Mouse (Mus musculus) lung, postnatal 14 days (tissue): ENCODE results near the gene Gm11114.

Experiments
- DNase-seq: peaks from one replicate; pipeline ENCODE4 v3.0.0; 2021

The Gm11114 gene

GRCm38 (mm10) chr9:85312473-85312872 lies at the start of gene Gm11114:
Gm11114 (plus strand) TSS chr9:85312773.
- no peak for DNase-seq

GRCm38 (mm10) chr9:85266847-85267246 lies 45.7 kb upstream of the Gm11114 start:
- DNase-seq = no peak

GRCm38 (mm10) chr9:85274114-85274513 lies 38.5 kb upstream of the Gm11114 start:
- no peak for DNase-seq

- no peak for DNase-seq
Measured at GRCm38 (mm10) chr9:85302849-85303248, 9.7 kb upstream of the Gm11114 start.

- DNase-seq = no peak
Measured at GRCm38 (mm10) chr9:85303378-85303777, 9.2 kb upstream of the Gm11114 start.

- no peak for DNase-seq
Measured at GRCm38 (mm10) chr9:85316122-85316521, 3.5 kb downstream of the Gm11114 start.

GRCm38 (mm10) chr9:85320167-85320951 lies 7.8 kb downstream of the Gm11114 start:
- DNase-seq = no peak

- no peak for DNase-seq
Measured at GRCm38 (mm10) chr9:85324158-85324875, 11.7 kb downstream of the Gm11114 start.

GRCm38 (mm10) chr9:85325201-85325868 lies 12.8 kb downstream of the Gm11114 start:
- no peak for DNase-seq

- peak; percentile 64 for DNase-seq
Measured at GRCm38 (mm10) chr9:85326292-85327241, 14.0 kb downstream of the Gm11114 start.

GRCm38 (mm10) chr9:85327242-85328211 lies 15.0 kb downstream of the Gm11114 start, which contains the start of gene Tent5a:
Tent5a (minus strand) TSS chr9:85327348.
- peak; percentile 82 for DNase-seq

GRCm38 (mm10) chr9:85328259-85328658 lies 15.7 kb downstream of the Gm11114 start:
- peak; percentile 92 for DNase-seq

GRCm38 (mm10) chr9:85331521-85331920 lies 18.9 kb downstream of the Gm11114 start:
- DNase-seq = no peak

GRCm38 (mm10) chr9:85336046-85336445 lies 23.5 kb downstream of the Gm11114 start:
- no peak for DNase-seq

- no peak for DNase-seq
Measured at GRCm38 (mm10) chr9:85340303-85340702, 27.7 kb downstream of the Gm11114 start.

- peak; percentile 16 for DNase-seq
Measured at GRCm38 (mm10) chr9:85342892-85343785, 30.6 kb downstream of the Gm11114 start.

- no peak for DNase-seq
Measured at GRCm38 (mm10) chr9:85347823-85348523, 35.4 kb downstream of the Gm11114 start.

GRCm38 (mm10) chr9:85355559-85355958 lies 43.0 kb downstream of the Gm11114 start:
- DNase-seq = no peak

- no peak for DNase-seq
Measured at GRCm38 (mm10) chr9:85357154-85357860, 44.7 kb downstream of the Gm11114 start.
